Mouse (Mus musculus) bone marrow, adult 2 months (tissue): Measurements from ENCODE around the gene Crb2. TPM values are rescaled to one million over a fixed set of nuclear protein-coding genes. Genes with fewer than 3 reads are reported as not detected.

ENCODE experiments used
- H3K27ac ChIP-seq: fragments of 200-500 bp; 2 replicates; pipeline ENCODE4 v1.5.1; 2012; ENCODE audit warnings: low read depth, mild to moderate bottlenecking, control low read depth, inconsistent platforms, low read length; ENCODE audit not compliant: control insufficient read depth, poor library complexity, insufficient read depth
- H3K4me1 ChIP-seq: fragments of 200-500 bp; 2 replicates; pipeline ENCODE4 v1.6.1; 2011; ENCODE audit warnings: low read length; ENCODE audit not compliant: control insufficient read depth, insufficient read depth
- H3K4me3 ChIP-seq: fragments of 200-500 bp; replicated peaks from 2 replicates; pipeline ENCODE3; 2011; ENCODE audit warnings: mild to moderate bottlenecking, low read depth, low read length, control low read depth; ENCODE audit not compliant: control insufficient read depth
- CTCF ChIP-seq: fragments of 200-500 bp; IDR thresholded peaks from 2 replicates; pipeline ENCODE4 v1.5.1; 2011; ENCODE audit warnings: low read length, control low read depth; ENCODE audit not compliant: control insufficient read depth, insufficient read depth
- POLR2A ChIP-seq: fragments of 200-500 bp; IDR thresholded peaks from 2 replicates; pipeline ENCODE4 v1.6.1; 2011; ENCODE audit warnings: low read depth, mild to moderate bottlenecking, control low read depth, low read length, borderline replicate concordance; ENCODE audit not compliant: control insufficient read depth
- WGBS: fragments of 180-500 bp; shearing (Covaris S2); methylation state at CpG from one replicate; pipeline ENCODE4 v1.1.7; 2018; 5-methylcytosine and 5-hydroxymethylcytosine counted together
- polyA plus RNA-seq: library from polyadenylated mRNA; stranded (reverse); fragments of >200 nt; gene quantifications from 2 replicates; pipeline ENCODE4 v1.2.4, GENCODE M21; 2011; ENCODE audit warnings: low replicate concordance; ENCODE audit not compliant: missing spikeins, insufficient read depth, insufficient read length

Crb2 gene
- polyA plus RNA-seq, result not detected in 2 replicates

DNA sequence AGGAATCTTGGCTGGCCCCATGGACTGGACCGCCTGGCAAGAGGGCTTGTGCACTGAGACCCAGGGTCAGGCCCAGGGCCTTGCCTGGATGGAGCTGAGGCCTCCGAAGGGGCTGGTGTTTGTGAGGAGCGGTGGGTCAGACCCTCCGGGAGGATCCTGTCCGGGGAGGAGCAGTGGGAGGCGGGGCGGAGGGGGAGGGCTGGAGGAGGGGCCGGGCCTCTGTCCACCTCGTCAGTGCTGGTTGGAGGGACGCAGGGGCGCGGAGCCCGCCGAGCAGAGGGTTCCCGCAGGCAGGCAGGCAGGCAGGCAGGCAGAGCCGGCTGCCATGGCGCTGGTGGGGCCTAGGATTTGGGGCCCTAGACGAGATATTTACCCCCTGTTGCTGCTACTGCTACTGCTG, at the start of gene Crb2:
Gene Crb2, plus strand, starts transcription at position 234 of the 400 bp plus-strand sequence.
- 63% methylated on average over 18 of the region's 18 CpGs for WGBS
- Histone ChIP-seq H3K4me1 (no peaks in the 10 kb centered on the region), H3K4me3 (no peak within 1 kb of the TSS), H3K27ac (no peak within 1 kb of the TSS)
- TF ChIP-seq POLR2A, result no peak
- no peak for TF ChIP-seq CTCF

DNA sequence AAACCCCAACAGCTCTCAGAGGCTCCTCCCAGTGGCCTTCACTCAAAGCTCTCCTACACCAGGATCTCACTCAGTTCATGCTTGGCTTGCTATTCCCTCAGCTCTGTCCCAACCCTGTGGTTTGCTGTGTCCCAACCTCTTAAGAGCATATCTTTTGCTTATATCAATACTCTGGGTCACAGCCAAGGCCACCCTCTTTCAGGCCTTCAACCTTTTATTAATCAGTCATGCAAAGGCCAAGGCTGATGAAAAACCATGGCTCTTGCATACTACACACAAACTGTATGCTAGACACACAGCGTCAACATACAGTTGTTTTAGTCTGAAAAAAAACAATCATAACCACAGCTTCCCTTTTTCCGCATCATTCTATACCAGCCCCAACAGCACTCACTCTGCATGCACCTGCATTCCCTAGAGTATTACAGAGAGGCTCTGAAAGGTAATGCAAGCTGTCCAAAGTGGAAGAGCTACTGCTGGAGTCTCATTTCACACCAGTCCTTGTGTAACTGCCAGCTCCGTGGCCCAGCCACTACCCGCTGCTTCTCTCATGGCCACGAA, 44.7 kb upstream of the Crb2 start:
- peak overlapping the region; percentile 38 for H3K27ac ChIP-seq
- no peak overlapping the region for H3K4me3 ChIP-seq
- WGBS, result 11% methylated on average over 5 of the region's 5 CpGs
- peaks cover 6% of the 10 kb centered on the region for H3K4me1 ChIP-seq
- TF ChIP-seq POLR2A (no peak), CTCF (no peak)

DNA sequence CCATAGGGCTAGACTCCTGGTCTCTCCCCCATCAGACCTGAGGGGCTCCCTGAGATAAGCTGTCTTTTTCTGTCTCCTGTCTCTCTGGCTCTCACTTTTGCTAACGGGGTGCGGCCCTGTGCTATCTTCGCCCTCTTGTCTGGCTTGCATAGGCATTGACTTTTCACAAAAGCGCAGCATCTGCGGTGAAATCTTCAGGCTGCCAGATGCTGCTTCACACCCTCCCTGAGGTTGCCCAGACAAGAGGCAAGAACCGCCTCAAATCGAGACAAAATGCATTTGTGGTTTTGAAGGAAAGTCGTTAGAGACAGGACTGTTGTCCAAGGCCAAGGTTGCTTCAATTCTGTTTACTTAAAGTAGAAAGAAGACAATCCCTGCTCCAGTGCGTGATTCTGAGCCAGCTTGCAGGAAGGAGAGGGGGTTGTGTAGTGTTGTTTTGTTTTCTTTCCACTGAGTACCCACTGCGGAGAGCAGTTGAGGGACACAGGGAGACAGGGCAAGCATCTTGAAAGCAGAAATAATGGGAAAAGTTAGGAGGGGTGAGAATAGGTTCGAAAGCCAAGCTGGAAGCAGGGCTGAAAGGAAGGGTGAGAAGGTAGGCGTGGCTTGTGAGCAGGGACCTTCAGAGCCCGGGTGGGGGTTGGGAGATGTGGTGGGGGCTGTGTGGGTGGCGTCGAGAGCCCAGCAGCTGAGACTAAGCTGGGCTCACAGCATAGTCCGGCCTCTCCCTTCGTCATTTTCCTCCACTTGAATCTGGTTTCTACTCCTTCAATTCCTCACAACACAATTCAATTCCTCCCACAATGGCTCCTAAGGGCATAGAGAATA, 40.9 kb upstream of the Crb2 start:
- Histone ChIP-seq H3K27ac (no peak overlapping the region), H3K4me3 (no peak overlapping the region), H3K4me1 (peaks cover 7% of the 10 kb centered on the region)
- WGBS, result 23% methylated on average over 17 of the region's 17 CpGs
- TF ChIP-seq CTCF, result no peak
- no peak for TF ChIP-seq POLR2A

DNA sequence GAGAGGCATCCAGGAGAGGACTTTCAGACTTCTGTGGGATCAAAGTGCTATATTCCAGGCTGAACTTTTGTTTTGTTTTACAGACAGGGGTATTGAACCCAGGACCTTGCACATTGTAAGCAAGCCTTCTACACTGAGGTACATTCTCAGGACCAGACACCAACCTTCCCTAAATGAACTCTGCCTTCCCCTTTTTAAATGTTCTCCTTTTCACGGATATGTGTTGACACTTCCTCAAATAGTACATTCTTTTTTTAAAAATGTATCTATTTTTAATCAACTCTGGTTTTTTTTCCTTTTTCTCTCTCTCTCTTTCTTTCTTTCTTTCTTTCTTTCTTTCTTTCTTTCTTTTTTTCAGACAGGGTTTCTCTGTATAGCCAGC, 40.3 kb upstream of the Crb2 start:
- Histone ChIP-seq H3K4me3 (no peak overlapping the region), H3K4me1 (peaks cover 7% of the 10 kb centered on the region), H3K27ac (no peak overlapping the region)
- no peak for TF ChIP-seq POLR2A
- no peak for TF ChIP-seq CTCF
- 0% methylated on average over 1 of the region's 1 CpGs for WGBS

DNA sequence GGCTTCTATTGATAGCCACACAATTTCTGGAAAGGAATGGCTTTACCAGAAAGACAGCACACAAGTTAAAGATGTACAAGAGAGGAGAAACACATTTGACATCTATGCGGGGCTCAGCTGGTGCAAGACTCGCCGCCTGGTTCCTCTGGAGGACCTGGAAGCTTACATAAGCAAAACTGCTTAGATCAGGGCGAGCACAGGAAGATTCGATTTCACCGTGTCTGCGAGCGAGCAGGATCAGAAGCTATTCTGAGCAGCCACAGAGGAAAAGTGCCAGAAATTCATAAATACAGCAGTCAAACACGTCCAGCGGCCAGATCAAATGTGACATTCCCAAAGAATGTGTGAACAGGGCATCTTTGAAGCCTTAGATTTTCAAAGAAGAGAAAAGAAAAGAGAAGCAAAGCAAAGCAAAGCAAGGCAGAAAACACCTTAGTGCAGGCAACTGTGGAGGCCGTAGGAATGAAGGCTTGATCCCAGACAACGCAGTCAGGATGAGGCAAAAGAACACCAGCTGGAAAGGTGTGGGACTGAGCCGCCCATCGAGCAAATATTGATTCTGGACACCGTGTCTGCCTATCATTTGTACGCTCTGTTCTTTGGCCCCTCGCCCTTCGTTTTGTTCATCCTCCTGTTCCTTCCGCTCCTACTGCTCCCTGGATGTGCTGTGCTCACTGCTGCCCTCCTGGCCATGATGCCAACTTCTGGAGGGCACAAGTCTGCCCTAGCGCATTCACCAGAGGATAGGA, 34.1 kb upstream of the Crb2 start:
- no peaks in the 10 kb centered on the region; the same call in 1 of the 2 replicates for H3K4me1 ChIP-seq
- H3K27ac ChIP-seq, result no peak overlapping the region
- TF ChIP-seq POLR2A, result no peak
- TF ChIP-seq CTCF, result no peak
- WGBS, result 72% methylated on average over 20 of the region's 20 CpGs
- no peak overlapping the region for H3K4me3 ChIP-seq

- WGBS, result 91% methylated on average over 10 of the region's 10 CpGs
- H3K4me1 ChIP-seq, result no peaks in the 10 kb centered on the region; the same call in 1 of the 2 replicates
- no peak overlapping the region for H3K27ac ChIP-seq
- no peak overlapping the region for H3K4me3 ChIP-seq
- TF ChIP-seq POLR2A, result no peak
Measured at GRCm38 (mm10) chr2:37744773-37745395, 31.2 kb upstream of the Crb2 start.

- TF ChIP-seq CTCF, result no peak
- TF ChIP-seq POLR2A, result no peak
- WGBS, result 78% methylated on average over 5 of the region's 5 CpGs
Measured at GRCm38 (mm10) chr2:37746293-37747049, 29.6 kb upstream of the Crb2 start.

DNA sequence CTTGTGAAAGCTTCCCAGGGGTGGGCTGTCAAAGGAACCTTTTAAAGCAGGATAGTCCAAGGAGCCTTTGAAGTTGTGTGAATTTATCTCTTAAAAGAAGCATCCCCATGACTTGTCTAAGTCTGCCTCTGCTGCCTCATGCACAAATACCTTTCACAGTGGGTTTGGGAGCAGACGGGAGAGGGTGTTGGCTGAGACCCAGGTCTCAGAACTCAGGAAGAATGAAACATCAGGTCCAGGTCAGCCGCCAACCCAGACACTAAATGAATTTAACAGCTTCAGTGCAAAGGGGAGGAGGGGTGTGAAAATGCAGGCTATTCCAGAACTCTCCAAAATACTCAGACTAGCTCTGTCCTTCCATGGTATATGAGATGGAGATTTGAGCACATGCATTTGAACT, 28.1 kb upstream of the Crb2 start:
- WGBS, result 62% methylated on average over 2 of the region's 2 CpGs
- no peak overlapping the region for H3K4me3 ChIP-seq

More at GRCm38 (mm10) chr2:37746293-37747049, 29.6 kb upstream of the Crb2 start:
- H3K4me3 ChIP-seq, result no peak overlapping the region
- peak overlapping the region; percentile 6; the same call in 1 of the 2 replicates for H3K27ac ChIP-seq
- H3K4me1 ChIP-seq, result no peaks in the 10 kb centered on the region; the same call in 1 of the 2 replicates

More for the DNA sequence above, 28.1 kb upstream of the Crb2 start:
- Histone ChIP-seq H3K27ac (no peak overlapping the region), H3K4me1 (no peaks in the 10 kb centered on the region; the same call in 1 of the 2 replicates)
- TF ChIP-seq CTCF, result no peak
- no peak for TF ChIP-seq POLR2A
